Mouse (Mus musculus) cerebellum, adult 11-12 months (tissue): ENCODE results near the gene Adck1.

Source experiments
- DNase-seq: peaks from one replicate; pipeline ENCODE4 v3.0.0; 2022

Adck1 gene

GRCm38 (mm10) chr12:88475833-88476232 is 115.5 kb downstream of the Adck1 start:
- DNase-seq = no peak

GRCm38 (mm10) chr12:88476702-88477101 is 116.3 kb downstream of the Adck1 start:
- no peak for DNase-seq

DNA sequence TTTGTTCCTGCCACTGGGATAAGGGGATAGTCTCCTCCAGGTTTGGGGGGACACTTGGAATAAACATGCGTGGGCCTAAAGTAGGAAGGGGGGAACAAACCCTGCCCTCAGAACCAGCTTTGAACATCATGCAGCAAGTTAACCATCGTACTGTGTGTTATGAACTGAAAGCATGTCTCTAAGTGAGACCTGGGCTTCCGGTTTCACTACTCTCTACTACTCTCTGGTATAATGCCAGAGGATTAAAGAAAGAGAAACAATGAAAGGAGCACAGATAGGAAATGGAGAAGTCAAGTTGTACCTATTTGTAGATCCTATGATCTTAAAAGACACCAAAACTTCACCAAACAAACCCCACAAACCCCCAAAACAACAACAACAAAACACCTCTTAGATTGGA is 121.3 kb downstream of the Adck1 start:
- no peak for DNase-seq

- no peak for DNase-seq
These were observed 130.5 kb downstream of the Adck1 start for GRCm38 (mm10) chr12:88490881-88491280.
